Mouse (Mus musculus) spleen, adult 12 weeks (tissue): Measurements from ENCODE around the gene Dcp1a.

Experiments
- DNase-seq: peaks from one replicate; pipeline ENCODE4 v3.0.0; 2022; ENCODE audit warnings: low spot score

Dcp1a gene

GRCm38 (mm10) chr14:30560803-30561389, 81.6 kb downstream of the Dcp1a start:
- no peak for DNase-seq

DNA sequence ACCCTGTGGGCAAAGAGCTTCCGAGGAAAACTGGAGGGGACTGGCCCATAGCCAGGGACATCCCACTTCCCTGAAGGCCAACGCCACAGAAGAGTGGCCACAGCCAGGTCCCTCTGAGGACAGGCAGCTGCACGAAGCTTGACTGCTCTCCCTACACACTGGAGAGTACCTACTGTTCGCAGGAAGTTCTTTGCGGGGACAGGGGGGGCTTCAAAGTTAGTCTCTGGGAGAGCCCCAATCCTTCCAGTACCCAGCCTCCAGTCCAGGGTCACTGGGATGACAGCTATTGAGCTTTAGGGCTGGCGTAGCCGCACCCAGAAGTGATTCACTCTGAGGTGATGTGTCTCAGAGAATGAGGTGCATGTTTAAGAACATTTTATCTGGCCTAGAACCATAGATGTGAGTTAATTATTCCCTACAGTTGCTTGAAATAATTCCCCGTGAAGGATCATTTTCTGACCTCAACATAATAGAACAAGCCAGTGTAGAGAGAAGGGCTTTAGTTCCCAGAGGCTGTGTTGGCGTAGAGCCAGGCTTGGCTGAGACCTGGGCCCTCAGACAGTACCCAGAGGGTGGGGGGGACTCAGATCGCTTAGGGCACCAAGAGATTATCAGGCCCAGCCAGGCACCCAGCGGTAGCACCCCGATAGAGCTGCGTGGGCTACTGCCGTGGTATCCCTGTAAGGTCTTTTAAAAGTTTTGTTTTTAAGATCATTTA, 82.3 kb downstream of the Dcp1a start:
- peak; percentile 65 for DNase-seq

DNA sequence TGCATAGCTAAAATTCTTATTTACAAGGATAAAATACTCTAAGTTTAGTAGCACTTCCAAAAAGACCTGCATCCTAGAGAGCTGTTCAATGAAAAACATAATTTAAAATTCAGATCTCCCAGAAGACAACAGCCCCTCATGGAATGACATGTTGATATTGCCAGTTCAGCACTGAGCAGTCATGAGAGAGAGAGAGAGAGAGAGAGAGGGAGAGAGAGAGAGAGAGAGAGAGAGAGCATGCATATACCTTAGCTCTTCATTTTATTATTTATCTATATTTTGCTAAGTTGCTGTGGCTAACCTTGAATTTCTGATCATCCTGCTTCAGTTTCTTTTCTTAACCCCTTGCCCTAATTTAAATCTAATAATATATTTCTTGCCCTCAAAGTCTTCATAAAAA, 83.0 kb downstream of the Dcp1a start:
- DNase-seq = no peak

DNA sequence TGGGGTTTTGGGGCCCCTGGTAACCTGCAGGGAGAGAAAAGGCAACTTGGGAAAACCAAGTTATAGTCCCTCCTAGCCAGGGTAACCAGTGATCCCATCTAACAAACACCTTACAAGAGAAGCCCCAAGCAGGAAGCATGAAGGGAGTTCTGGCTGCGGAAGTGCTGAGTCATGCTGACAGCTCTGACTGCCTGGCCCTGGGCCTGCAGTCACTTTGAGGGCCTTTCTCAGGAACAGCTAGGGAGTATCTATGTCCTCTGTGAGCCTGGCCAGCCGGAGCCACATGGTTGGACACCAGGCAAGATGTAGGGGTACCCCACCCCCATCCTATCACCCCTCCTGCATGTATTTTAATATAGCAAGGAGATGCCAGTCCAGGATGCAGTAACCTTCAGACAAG, 85.1 kb downstream of the Dcp1a start:
- peak; percentile 62 for DNase-seq

DNA sequence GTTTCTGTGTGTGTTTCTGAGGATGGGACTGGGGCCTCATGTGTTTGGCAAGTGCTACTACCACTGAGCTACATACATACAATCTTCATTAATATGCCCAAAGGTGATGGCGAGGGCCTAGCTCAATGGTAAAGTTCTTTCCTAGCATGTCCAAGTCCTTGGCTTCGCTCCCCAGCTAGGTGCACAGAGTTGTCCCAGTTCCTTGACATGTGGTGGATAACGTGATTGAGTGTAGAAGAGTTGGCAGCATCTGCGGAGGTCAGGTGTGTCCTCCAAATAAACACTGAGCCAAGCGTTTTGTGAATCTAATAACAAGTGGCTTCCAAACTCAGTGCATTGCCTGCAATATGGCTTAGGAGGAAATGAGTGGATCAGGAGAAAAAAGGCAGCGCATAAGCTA, 87.0 kb downstream of the Dcp1a start:
- DNase-seq = no peak

- DNase-seq = no peak
These were observed 88.7 kb downstream of the Dcp1a start for GRCm38 (mm10) chr14:30568016-30568415.

DNA sequence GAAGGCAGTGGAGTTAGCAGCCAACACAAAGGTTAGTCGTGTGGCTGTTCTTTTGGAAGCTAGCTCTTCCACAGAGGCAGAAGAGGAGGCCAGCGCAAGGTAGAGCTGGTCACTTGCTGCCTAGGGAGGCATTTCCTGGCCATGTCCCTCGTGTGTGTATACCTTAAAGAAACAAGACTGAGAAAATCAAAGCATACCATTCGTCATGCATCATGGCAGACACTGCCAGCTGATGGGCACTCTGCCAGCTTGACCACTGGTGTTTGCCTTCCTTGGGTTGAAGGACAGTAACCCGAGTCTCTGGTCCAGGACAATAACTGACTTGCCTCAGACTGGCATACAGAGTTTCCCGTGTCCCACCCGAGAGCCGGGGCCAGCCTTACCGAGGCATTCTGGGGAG, 91.0 kb downstream of the Dcp1a start:
- DNase-seq = no peak

DNA sequence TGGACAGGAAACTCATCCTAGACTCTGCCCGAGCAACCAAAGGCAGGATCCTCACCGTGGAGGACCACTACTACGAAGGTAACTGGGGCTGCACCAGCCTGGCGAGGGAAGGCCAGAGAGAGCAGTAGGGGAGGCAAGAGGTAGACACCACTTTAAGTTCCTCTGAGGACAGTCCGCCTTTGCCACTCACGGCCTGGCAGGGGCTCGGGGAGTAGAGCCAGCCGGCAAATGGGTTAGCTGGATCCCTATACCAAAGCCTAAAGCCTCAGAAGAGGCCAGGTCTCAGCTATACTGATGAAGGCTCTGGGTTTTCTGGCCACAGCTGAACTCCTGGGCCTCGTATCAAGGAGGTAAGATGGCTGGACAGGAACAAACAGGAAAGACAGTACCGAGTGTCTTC, 92.9 kb downstream of the Dcp1a start:
- DNase-seq = no peak

DNA sequence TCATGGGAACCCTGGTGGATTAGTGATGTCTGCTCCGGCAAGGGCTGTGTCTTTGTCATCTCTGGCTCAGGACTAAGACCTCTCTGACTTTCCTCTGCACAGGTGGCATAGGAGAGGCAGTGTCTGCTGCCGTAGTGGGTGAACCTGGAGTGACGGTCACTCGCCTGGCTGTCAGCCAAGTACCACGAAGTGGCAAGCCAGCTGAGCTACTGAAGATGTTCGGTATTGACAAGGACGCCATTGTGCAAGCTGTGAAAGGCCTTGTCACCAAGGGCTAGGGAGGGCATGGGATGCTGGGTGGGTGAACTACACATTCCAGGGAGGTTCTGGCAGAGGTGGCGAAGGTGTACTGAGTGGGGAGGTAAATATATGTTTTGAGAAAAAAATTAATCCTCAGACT, 93.9 kb downstream of the Dcp1a start:
- no peak for DNase-seq

- DNase-seq = peak; percentile 69
These were observed 94.7 kb downstream of the Dcp1a start for GRCm38 (mm10) chr14:30573983-30574584.

DNA sequence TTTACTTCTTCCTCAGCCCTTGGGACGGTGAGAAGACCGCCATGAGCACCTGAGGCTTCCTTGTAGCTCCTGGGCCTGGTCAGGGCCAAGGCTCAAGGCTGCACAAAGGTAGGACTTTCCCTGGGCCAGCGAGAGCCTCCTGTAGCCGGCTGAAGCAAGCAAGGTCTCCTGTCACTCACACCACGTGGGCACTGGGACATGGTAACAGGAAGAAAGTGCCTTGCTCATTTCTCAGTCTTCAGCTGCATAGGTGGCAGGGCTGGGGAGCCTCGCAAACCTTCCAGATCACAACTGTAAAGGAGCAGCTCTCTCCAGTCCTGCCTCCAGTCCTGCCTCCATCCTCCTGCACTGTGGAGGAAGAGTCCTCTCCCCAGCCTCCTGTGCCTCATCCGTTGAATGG, 96.5 kb downstream of the Dcp1a start:
- no peak for DNase-seq

GRCm38 (mm10) chr14:30576260-30576659, 96.9 kb downstream of the Dcp1a start:
- no peak for DNase-seq
